Mouse (Mus musculus) limb, embryonic 12.5 days (tissue): ENCODE measurements around the gene Wee1. TPM values are rescaled to one million over a fixed set of nuclear protein-coding genes. Genes with fewer than 3 reads are reported as not detected.
"Not testable (repeated sequence)": the region's sequence is repeated elsewhere in the genome, so short reads cannot be mapped to it uniquely, and the experiment has no call there.

Experiments used
- ATAC-seq: fragments of 200-750 bp; cut with Nextera tagmentation; 2 replicates; pipeline ENCODE4 v1.8.0; 2017; ENCODE audit warnings: low read depth, moderate TSS enrichment; ENCODE audit not compliant: insufficient number of reproducible peaks, insufficient read depth, low FRiP score, low TSS enrichment
- H3K27ac ChIP-seq: fragments of 300-500 bp; sonication (generic); 2 replicates; pipeline ENCODE4 v1.5.1; 2016; ENCODE audit warnings: mild to moderate bottlenecking, moderate library complexity
- H3K27me3 ChIP-seq: fragments of 300-500 bp; sonication (generic); 2 replicates; pipeline ENCODE4 v1.6.1; 2016; ENCODE audit warnings: mild to moderate bottlenecking, moderate library complexity
- H3K36me3 ChIP-seq: fragments of 300-500 bp; sonication (generic); 2 replicates; pipeline ENCODE4 v1.6.1; 2016; ENCODE audit warnings: mild to moderate bottlenecking, moderate library complexity
- H3K4me1 ChIP-seq: fragments of 300-500 bp; sonication (generic); replicated peaks from 2 replicates; pipeline ENCODE4 v1.6.1; 2016
- H3K4me2 ChIP-seq: fragments of 300-500 bp; sonication (generic); 2 replicates; pipeline ENCODE4 v1.6.1; 2016; ENCODE audit warnings: mild to moderate bottlenecking, moderate library complexity
- H3K4me3 ChIP-seq: fragments of 300-500 bp; sonication (generic); replicated peaks from 2 replicates; pipeline ENCODE4 v1.5.1; 2016; ENCODE audit warnings: mild to moderate bottlenecking
- H3K9ac ChIP-seq: fragments of 300-500 bp; sonication (generic); replicated peaks from 2 replicates; pipeline ENCODE4 v1.6.1; 2016; ENCODE audit warnings: mild to moderate bottlenecking, moderate library complexity
- H3K9me3 ChIP-seq: fragments of 300-500 bp; sonication (generic); 2 replicates; pipeline ENCODE4 v1.6.1; 2016; ENCODE audit warnings: mild to moderate bottlenecking, moderate library complexity
- WGBS: fragments of 180-500 bp; shearing (Covaris S2); methylation state at CpG from one replicate; pipeline ENCODE4 v1.1.7; 2016; 5-methylcytosine and 5-hydroxymethylcytosine counted together
- polyA plus RNA-seq: library from polyadenylated mRNA; unstranded; fragments of >200 nt; fragmentation: Nextera tagmentation; extraction: Ambion mirVana; gene quantifications from 2 replicates; pipeline ENCODE4 v1.2.1, GENCODE M21; 2016

Gene Wee1
- polyA plus RNA-seq, 1 experiment from 2014 or later = 39.8 TPM

GRCm38 (mm10) chr7:110106633-110107032, 15.2 kb upstream of the Wee1 start:
- no peak for ATAC-seq
- H3K4me3 ChIP-seq = no peak overlapping the region
- peaks cover 14% of the 10 kb centered on the region for H3K4me1 ChIP-seq
- no peak overlapping the region for H3K9ac ChIP-seq
- no peak overlapping the region for H3K4me2 ChIP-seq
- H3K27me3 ChIP-seq = no peaks in the 10 kb centered on the region
- H3K27ac ChIP-seq = no peak overlapping the region
- 76% methylated on average over 3 of the region's 3 CpGs for WGBS
- H3K36me3 ChIP-seq = no peaks in the 10 kb centered on the region
- H3K9me3 ChIP-seq = no peaks in the 10 kb centered on the region

- not testable (repeated sequence) for H3K27ac ChIP-seq, H3K36me3 ChIP-seq, H3K9me3 ChIP-seq, ATAC-seq, H3K4me2 ChIP-seq, H3K27me3 ChIP-seq, H3K9ac ChIP-seq, H3K4me3 ChIP-seq
- H3K4me1 ChIP-seq = peaks cover 14% of the 10 kb centered on the region
- WGBS = 95% methylated on average over 3 of the region's 3 CpGs
Observed at GRCm38 (mm10) chr7:110108524-110108923, 13.3 kb upstream of the Wee1 start.

GRCm38 (mm10) chr7:110108967-110109610, 12.8 kb upstream of the Wee1 start:
- Histone ChIP-seq H3K36me3 (no peaks in the 10 kb centered on the region), H3K4me3 (0 out of 2 replicates have a peak overlapping the region, but pooled peaks have one; percentile 1), H3K9me3 (no peaks in the 10 kb centered on the region; the same call in 1 of the 2 replicates), H3K4me1 (peaks cover 14% of the 10 kb centered on the region), H3K9ac (no peak overlapping the region), H3K27me3 (no peaks in the 10 kb centered on the region), H3K27ac (peak overlapping the region; percentile 57; the same call in 1 of the 2 replicates), H3K4me2 (peak overlapping the region; percentile 39)
- ATAC-seq = no peak
- 14% methylated on average over 11 of the region's 11 CpGs for WGBS

GRCm38 (mm10) chr7:110110061-110110656, 11.7 kb upstream of the Wee1 start:
- ATAC-seq = no peak
- Histone ChIP-seq H3K27ac (no peak overlapping the region), H3K4me3 (no peak overlapping the region), H3K36me3 (no peaks in the 10 kb centered on the region), H3K27me3 (no peaks in the 10 kb centered on the region), H3K9ac (no peak overlapping the region), H3K4me2 (no peak overlapping the region), H3K9me3 (no peaks in the 10 kb centered on the region; the same call in 1 of the 2 replicates), H3K4me1 (peaks cover 14% of the 10 kb centered on the region)
- 54% methylated on average over 4 of the region's 4 CpGs for WGBS

- ATAC-seq = no peak
- Histone ChIP-seq H3K9me3 (no peaks in the 10 kb centered on the region; the same call in 1 of the 2 replicates), H3K27ac (no peak overlapping the region), H3K4me1 (0 out of 2 replicates have a peak, but pooled peaks cover 5% of the 10 kb centered on the region), H3K27me3 (no peaks in the 10 kb centered on the region), H3K4me2 (no peak overlapping the region), H3K9ac (no peak overlapping the region), H3K4me3 (no peak overlapping the region), H3K36me3 (no peaks in the 10 kb centered on the region)
- 40% methylated on average over 5 of the region's 5 CpGs for WGBS
Observed at GRCm38 (mm10) chr7:110114699-110115098, 7.1 kb upstream of the Wee1 start.

- Histone ChIP-seq H3K4me1 (no peaks in the 10 kb centered on the region; the same call in 1 of the 2 replicates), H3K27me3 (no peaks in the 10 kb centered on the region), H3K9me3 (no peaks in the 10 kb centered on the region; the same call in 1 of the 2 replicates), H3K4me2 (no peak overlapping the region), H3K36me3 (no peaks in the 10 kb centered on the region), H3K4me3 (no peak overlapping the region), H3K9ac (no peak overlapping the region), H3K27ac (no peak overlapping the region)
- 50% methylated on average over 1 of the region's 1 CpGs for WGBS
- no peak for ATAC-seq
Observed at GRCm38 (mm10) chr7:110116731-110117291, 5.0 kb upstream of the Wee1 start.

GRCm38 (mm10) chr7:110118448-110118847, 3.4 kb upstream of the Wee1 start:
- H3K27ac ChIP-seq = no peak overlapping the region
- no peaks in the 10 kb centered on the region for H3K36me3 ChIP-seq
- no peak overlapping the region for H3K4me3 ChIP-seq
- no peak for ATAC-seq
- 81% methylated on average over 2 of the region's 2 CpGs for WGBS
- H3K4me1 ChIP-seq = peaks cover under 1% of the 10 kb centered on the region
- H3K27me3 ChIP-seq = no peaks in the 10 kb centered on the region
- H3K9me3 ChIP-seq = no peaks in the 10 kb centered on the region
- H3K4me2 ChIP-seq = no peak overlapping the region
- H3K9ac ChIP-seq = no peak overlapping the region

GRCm38 (mm10) chr7:110120157-110120784, 1.6 kb upstream of the Wee1 start:
- H3K27ac ChIP-seq = no peak overlapping the region
- no peak overlapping the region for H3K4me2 ChIP-seq
- no peak overlapping the region for H3K4me3 ChIP-seq
- no peak for ATAC-seq
- H3K9ac ChIP-seq = no peak overlapping the region
- WGBS = 85% methylated on average over 2 of the region's 2 CpGs
- H3K4me1 ChIP-seq = peaks cover 16% of the 10 kb centered on the region
- H3K9me3 ChIP-seq = no peaks in the 10 kb centered on the region
- H3K27me3 ChIP-seq = no peaks in the 10 kb centered on the region
- H3K36me3 ChIP-seq = no peaks in the 10 kb centered on the region

- Histone ChIP-seq H3K9me3 (no peaks in the 10 kb centered on the region), H3K4me2 (peak overlapping the region; percentile 68), H3K4me1 (peaks cover 16% of the 10 kb centered on the region), H3K9ac (peak overlapping the region; percentile 90), H3K4me3 (peak overlapping the region; percentile 97), H3K27ac (peak overlapping the region; percentile 84), H3K27me3 (no peaks in the 10 kb centered on the region), H3K36me3 (peaks cover 1% of the 10 kb centered on the region; the same call in 1 of the 2 replicates)
- WGBS = under 1% methylated on average over 9 of the region's 9 CpGs
- ATAC-seq = peak; percentile 8; the same call in 1 of the 2 replicates
Observed at GRCm38 (mm10) chr7:110121162-110121515, 707 bp upstream of the Wee1 start.

- peaks cover 16% of the 10 kb centered on the region for H3K4me1 ChIP-seq
- no peaks in the 10 kb centered on the region for H3K27me3 ChIP-seq
- H3K27ac ChIP-seq = peak overlapping the region; percentile 95
- H3K4me3 ChIP-seq = peak overlapping the region; percentile 97
- ATAC-seq = no peak; the same call in 1 of the 2 replicates
- peak overlapping the region; percentile 90 for H3K9ac ChIP-seq
- H3K9me3 ChIP-seq = no peaks in the 10 kb centered on the region
- H3K4me2 ChIP-seq = peak overlapping the region; percentile 68
- H3K36me3 ChIP-seq = peaks cover 10% of the 10 kb centered on the region
- under 1% methylated on average over 22 of the region's 27 CpGs for WGBS
Observed at GRCm38 (mm10) chr7:110122289-110122564, 381 bp downstream of the Wee1 start.
